Mouse (Mus musculus): ENCODE data around the gene Ankrd33.

The Ankrd33 gene

GRCm38 (mm10) chr15:101115511-101116110 is at the start of gene Ankrd33:
TSS of gene Ankrd33 (plus strand) at chr15:101115755.
- no peak for DNase-seq

- no peak for DNase-seq
Measured at GRCm38 (mm10) chr15:101066364-101066847, 49.1 kb upstream of the Ankrd33 start.

GRCm38 (mm10) chr15:101066920-101067696 is 48.4 kb upstream of the Ankrd33 start:
- DNase-seq: no peak

- peak; percentile 44 for DNase-seq
Measured at GRCm38 (mm10) chr15:101068029-101068428, 47.5 kb upstream of the Ankrd33 start.

- no peak for DNase-seq
Measured at GRCm38 (mm10) chr15:101068671-101069070, 46.9 kb upstream of the Ankrd33 start.

- no peak for DNase-seq
Measured at GRCm38 (mm10) chr15:101069641-101070190, 45.8 kb upstream of the Ankrd33 start.

- DNase-seq: peak; percentile 42
Measured at GRCm38 (mm10) chr15:101070762-101071161, 44.8 kb upstream of the Ankrd33 start.

GRCm38 (mm10) chr15:101072736-101073135 is 42.8 kb upstream of the Ankrd33 start:
- DNase-seq: no peak

GRCm38 (mm10) chr15:101074067-101074466 is 41.5 kb upstream of the Ankrd33 start:
- DNase-seq: no peak

- no peak for DNase-seq
Measured at GRCm38 (mm10) chr15:101075150-101075549, 40.4 kb upstream of the Ankrd33 start.

- no peak for DNase-seq
Measured at GRCm38 (mm10) chr15:101075656-101076055, 39.9 kb upstream of the Ankrd33 start.

- DNase-seq: no peak
Measured at GRCm38 (mm10) chr15:101076071-101077000, 39.2 kb upstream of the Ankrd33 start.

GRCm38 (mm10) chr15:101077001-101077812 is 38.3 kb upstream of the Ankrd33 start:
- DNase-seq: no peak

- peak; percentile 39 for DNase-seq
Measured at GRCm38 (mm10) chr15:101077813-101078730, 37.5 kb upstream of the Ankrd33 start, which contains the start of gene Fignl2. TSS of gene Fignl2 (minus strand) at chr15:101078567.

- peak; percentile 91 for DNase-seq
Measured at GRCm38 (mm10) chr15:101078731-101079156, 36.8 kb upstream of the Ankrd33 start.

GRCm38 (mm10) chr15:101080031-101080520 is 35.5 kb upstream of the Ankrd33 start:
- no peak for DNase-seq

- DNase-seq: peak; percentile 27
Measured at GRCm38 (mm10) chr15:101081035-101081548, 34.5 kb upstream of the Ankrd33 start.

- no peak for DNase-seq
Measured at GRCm38 (mm10) chr15:101082236-101082635, 33.3 kb upstream of the Ankrd33 start.

GRCm38 (mm10) chr15:101084499-101084898 is 31.1 kb upstream of the Ankrd33 start:
- no peak for DNase-seq

- DNase-seq: no peak
Measured at GRCm38 (mm10) chr15:101086451-101086850, 29.1 kb upstream of the Ankrd33 start.

Data from lung, postnatal 14 days (tissue).